Mouse (Mus musculus): ENCODE measurements around the gene Rin3. TPM values are rescaled to one million over a fixed set of nuclear protein-coding genes. Genes with fewer than 3 reads are reported as not detected.

The Rin3 gene
- polyA plus RNA-seq, 1 experiment from 2014 or later = 3.5 TPM

GRCm38 (mm10) chr12:102284618-102285159, 1.8 kb downstream of the Rin3 start:
- no peak for ATAC-seq (ENCODE audit: low FRiP score, low TSS enrichment)
- WGBS = 61% methylated on average over 3 of the region's 3 CpGs
- no peak overlapping the region for H3K27ac ChIP-seq (replicated peaks; ENCODE audit: low read depth, low read length)
- H3K9ac ChIP-seq (replicated peaks; ENCODE audit: low read length) = no peak overlapping the region
- no peaks in the 10 kb centered on the region for H3K36me3 ChIP-seq (ENCODE audit: control insufficient read depth, insufficient read depth, low read length)
- H3K4me2 ChIP-seq (ENCODE audit: low read length) = peak overlapping the region; percentile 99; the same call in 1 of the 2 replicates
- no peaks in the 10 kb centered on the region for H3K9me3 ChIP-seq (ENCODE audit: control insufficient read depth, low read length)
- no peak overlapping the region for H3K4me3 ChIP-seq (replicated peaks; ENCODE audit: low read depth, low read length)
- no peak for DNase-seq
- H3K27me3 ChIP-seq (ENCODE audit: control insufficient read depth, insufficient read depth, low read length) = peaks cover 14% of the 10 kb centered on the region; the same call in 1 of the 2 replicates
- H3K4me1 ChIP-seq (ENCODE audit: control insufficient read depth, insufficient read depth, low read length) = peaks cover 12% of the 10 kb centered on the region

- ATAC-seq (ENCODE audit: low FRiP score, low TSS enrichment) = no peak
Observed at GRCm38 (mm10) chr12:102285318-102285717, 2.5 kb downstream of the Rin3 start.

GRCm38 (mm10) chr12:102285779-102286178, 2.9 kb downstream of the Rin3 start:
- H3K9ac ChIP-seq (replicated peaks; ENCODE audit: low read length) = no peak overlapping the region
- 87% methylated on average over 5 of the region's 5 CpGs for WGBS
- H3K36me3 ChIP-seq (ENCODE audit: control insufficient read depth, insufficient read depth, low read length) = no peaks in the 10 kb centered on the region
- no peak for ATAC-seq (ENCODE audit: low FRiP score, low TSS enrichment)
- H3K27me3 ChIP-seq (ENCODE audit: control insufficient read depth, insufficient read depth, low read length) = peaks cover 14% of the 10 kb centered on the region; the same call in 1 of the 2 replicates
- peaks cover 12% of the 10 kb centered on the region for H3K4me1 ChIP-seq (ENCODE audit: control insufficient read depth, insufficient read depth, low read length)
- H3K4me3 ChIP-seq (replicated peaks; ENCODE audit: low read depth, low read length) = no peak overlapping the region
- no peaks in the 10 kb centered on the region for H3K9me3 ChIP-seq (ENCODE audit: control insufficient read depth, low read length)
- DNase-seq = no peak
- H3K4me2 ChIP-seq (ENCODE audit: low read length) = no peak overlapping the region
- H3K27ac ChIP-seq (replicated peaks; ENCODE audit: low read depth, low read length) = no peak overlapping the region

More at GRCm38 (mm10) chr12:102285318-102285717, 2.5 kb downstream of the Rin3 start:
- Histone ChIP-seq H3K27me3 (ENCODE audit: control insufficient read depth, insufficient read depth, low read length) (peaks cover 14% of the 10 kb centered on the region; the same call in 1 of the 2 replicates), H3K4me3 (replicated peaks; ENCODE audit: low read depth, low read length) (no peak overlapping the region), H3K27ac (replicated peaks; ENCODE audit: low read depth, low read length) (no peak overlapping the region), H3K4me1 (ENCODE audit: control insufficient read depth, insufficient read depth, low read length) (peaks cover 12% of the 10 kb centered on the region), H3K36me3 (ENCODE audit: control insufficient read depth, insufficient read depth, low read length) (no peaks in the 10 kb centered on the region), H3K9ac (replicated peaks; ENCODE audit: low read length) (no peak overlapping the region), H3K4me2 (ENCODE audit: low read length) (no peak overlapping the region), H3K9me3 (ENCODE audit: control insufficient read depth, low read length) (no peaks in the 10 kb centered on the region)
- WGBS = 83% methylated on average over 6 of the region's 6 CpGs
- no peak for DNase-seq

GRCm38 (mm10) chr12:102286681-102287414, 4.0 kb downstream of the Rin3 start:
- DNase-seq (peak; percentile 26), ATAC-seq (ENCODE audit: low FRiP score, low TSS enrichment) (no peak)
- Histone ChIP-seq H3K4me2 (ENCODE audit: low read length) (no peak overlapping the region), H3K4me1 (ENCODE audit: control insufficient read depth, insufficient read depth, low read length) (peaks cover 12% of the 10 kb centered on the region), H3K9me3 (ENCODE audit: control insufficient read depth, low read length) (no peaks in the 10 kb centered on the region), H3K36me3 (ENCODE audit: control insufficient read depth, insufficient read depth, low read length) (no peaks in the 10 kb centered on the region), H3K9ac (replicated peaks; ENCODE audit: low read length) (no peak overlapping the region), H3K4me3 (replicated peaks; ENCODE audit: low read depth, low read length) (no peak overlapping the region), H3K27ac (replicated peaks; ENCODE audit: low read depth, low read length) (no peak overlapping the region), H3K27me3 (ENCODE audit: control insufficient read depth, insufficient read depth, low read length) (peaks cover 14% of the 10 kb centered on the region; the same call in 1 of the 2 replicates)
- 86% methylated on average over 10 of the region's 10 CpGs for WGBS

- H3K9me3 ChIP-seq (ENCODE audit: control insufficient read depth, low read length) = no peaks in the 10 kb centered on the region
- H3K27ac ChIP-seq (replicated peaks; ENCODE audit: low read depth, low read length) = no peak overlapping the region
- ATAC-seq (ENCODE audit: low FRiP score, low TSS enrichment) (no peak), DNase-seq (no peak)
- H3K4me3 ChIP-seq (replicated peaks; ENCODE audit: low read depth, low read length) = no peak overlapping the region
- no peaks in the 10 kb centered on the region for H3K36me3 ChIP-seq (ENCODE audit: control insufficient read depth, insufficient read depth, low read length)
- H3K9ac ChIP-seq (replicated peaks; ENCODE audit: low read length) = no peak overlapping the region
- 77% methylated on average over 6 of the region's 6 CpGs for WGBS
- peaks cover 4% of the 10 kb centered on the region; the same call in 1 of the 2 replicates for H3K27me3 ChIP-seq (ENCODE audit: control insufficient read depth, insufficient read depth, low read length)
- H3K4me1 ChIP-seq (ENCODE audit: control insufficient read depth, insufficient read depth, low read length) = peaks cover 9% of the 10 kb centered on the region
- no peak overlapping the region for H3K4me2 ChIP-seq (ENCODE audit: low read length)
Observed at GRCm38 (mm10) chr12:102287904-102288602, 5.2 kb downstream of the Rin3 start.

GRCm38 (mm10) chr12:102288846-102289245, 6.0 kb downstream of the Rin3 start:
- ATAC-seq (ENCODE audit: low FRiP score, low TSS enrichment) = no peak
- no peaks in the 10 kb centered on the region; the same call in 1 of the 2 replicates for H3K27me3 ChIP-seq (ENCODE audit: control insufficient read depth, insufficient read depth, low read length)
- H3K27ac ChIP-seq (replicated peaks; ENCODE audit: low read depth, low read length) = no peak overlapping the region
- no peak for DNase-seq
- H3K9me3 ChIP-seq (ENCODE audit: control insufficient read depth, low read length) = no peaks in the 10 kb centered on the region
- H3K4me1 ChIP-seq (ENCODE audit: control insufficient read depth, insufficient read depth, low read length) = peaks cover 1% of the 10 kb centered on the region
- no peak overlapping the region for H3K9ac ChIP-seq (replicated peaks; ENCODE audit: low read length)
- no peaks in the 10 kb centered on the region for H3K36me3 ChIP-seq (ENCODE audit: control insufficient read depth, insufficient read depth, low read length)
- WGBS = 36% methylated on average over 2 of the region's 2 CpGs
- H3K4me3 ChIP-seq (replicated peaks; ENCODE audit: low read depth, low read length) = no peak overlapping the region
- no peak overlapping the region for H3K4me2 ChIP-seq (ENCODE audit: low read length)

- ATAC-seq (ENCODE audit: low FRiP score, low TSS enrichment) (no peak), DNase-seq (no peak)
- Histone ChIP-seq H3K27ac (replicated peaks; ENCODE audit: low read depth, low read length) (no peak overlapping the region), H3K4me2 (ENCODE audit: low read length) (no peak overlapping the region), H3K4me3 (replicated peaks; ENCODE audit: low read depth, low read length) (no peak overlapping the region), H3K4me1 (ENCODE audit: control insufficient read depth, insufficient read depth, low read length) (no peaks in the 10 kb centered on the region), H3K9ac (replicated peaks; ENCODE audit: low read length) (no peak overlapping the region), H3K9me3 (ENCODE audit: control insufficient read depth, low read length) (no peaks in the 10 kb centered on the region), H3K27me3 (ENCODE audit: control insufficient read depth, insufficient read depth, low read length) (no peaks in the 10 kb centered on the region), H3K36me3 (ENCODE audit: control insufficient read depth, insufficient read depth, low read length) (no peaks in the 10 kb centered on the region)
- WGBS = 89% methylated on average over 1 of the region's 1 CpGs
Observed at GRCm38 (mm10) chr12:102289568-102289967, 6.7 kb downstream of the Rin3 start.

- H3K9me3 ChIP-seq (ENCODE audit: control insufficient read depth, low read length) = no peaks in the 10 kb centered on the region
- H3K36me3 ChIP-seq (ENCODE audit: control insufficient read depth, insufficient read depth, low read length) = no peaks in the 10 kb centered on the region
- no peak overlapping the region for H3K4me2 ChIP-seq (ENCODE audit: low read length)
- H3K27ac ChIP-seq (replicated peaks; ENCODE audit: low read depth, low read length) = no peak overlapping the region
- whole genome bisulfite sequencing = 87% methylated on average over 2 of the region's 2 CpGs
- ATAC-seq (ENCODE audit: low FRiP score, low TSS enrichment) = no peak
- H3K4me1 ChIP-seq (ENCODE audit: control insufficient read depth, insufficient read depth, low read length) = no peaks in the 10 kb centered on the region
- H3K27me3 ChIP-seq (ENCODE audit: control insufficient read depth, insufficient read depth, low read length) = no peaks in the 10 kb centered on the region
- no peak overlapping the region for H3K9ac ChIP-seq (replicated peaks; ENCODE audit: low read length)
- DNase-seq = no peak
- no peak overlapping the region for H3K4me3 ChIP-seq (replicated peaks; ENCODE audit: low read depth, low read length)
Observed at GRCm38 (mm10) chr12:102290662-102291061, 7.8 kb downstream of the Rin3 start.
